Mouse (Mus musculus) stomach, embryonic 15.5 days (tissue): ENCODE measurements at regions not wholly inside any gene's neighbourhood (a gene's known extent, or its start where the extent isn't known, plus 50 kb on each side); places are given as distances from the start of the nearest gene placed in this dataset.

Experiments used
- ATAC-seq: fragments of 200-750 bp; cut with Nextera tagmentation; 2 replicates; pipeline ENCODE4 v1.8.0; 2017; ENCODE audit warnings: low read depth, moderate number of reproducible peaks, moderate TSS enrichment; ENCODE audit not compliant: insufficient read depth, low FRiP score
- H3K27ac ChIP-seq: fragments of 300-500 bp; sonication (generic); 2 replicates; pipeline ENCODE4 v1.5.1; 2015; ENCODE audit warnings: mild to moderate bottlenecking, inconsistent platforms
- H3K27me3 ChIP-seq: fragments of 300-500 bp; sonication (generic); replicated peaks from 2 replicates; pipeline ENCODE4 v1.6.1; 2015; ENCODE audit warnings: inconsistent platforms
- H3K36me3 ChIP-seq: fragments of 300-500 bp; sonication (generic); 2 replicates; pipeline ENCODE4 v1.6.1; 2015; ENCODE audit warnings: inconsistent platforms
- H3K4me1 ChIP-seq: fragments of 300-500 bp; sonication (generic); 2 replicates; pipeline ENCODE4 v1.6.1; 2015; ENCODE audit warnings: inconsistent platforms
- H3K4me2 ChIP-seq: fragments of 300-500 bp; sonication (generic); 2 replicates; pipeline ENCODE4 v1.6.1; 2015; ENCODE audit warnings: mild to moderate bottlenecking, inconsistent platforms
- H3K4me3 ChIP-seq: fragments of 300-500 bp; sonication (generic); replicated peaks from 2 replicates; pipeline ENCODE4 v1.5.1; 2015; ENCODE audit warnings: inconsistent platforms
- H3K9ac ChIP-seq: fragments of 300-500 bp; sonication (generic); 2 replicates; pipeline ENCODE4 v1.6.1; 2015; ENCODE audit warnings: inconsistent platforms
- H3K9me3 ChIP-seq: fragments of 300-500 bp; sonication (generic); 2 replicates; pipeline ENCODE4 v1.6.1; 2016; ENCODE audit warnings: inconsistent platforms
- WGBS: fragments of 180-500 bp; shearing (Covaris S2); methylation state at CpG from one replicate; pipeline ENCODE4 v1.1.7; 2015; 5-methylcytosine and 5-hydroxymethylcytosine counted together

- Histone ChIP-seq H3K27ac (no peak overlapping the region), H3K36me3 (no peaks in the 10 kb centered on the region), H3K4me2 (no peak overlapping the region), H3K9me3 (no peaks in the 10 kb centered on the region), H3K4me1 (no peaks in the 10 kb centered on the region), H3K4me3 (no peak overlapping the region), H3K9ac (no peak overlapping the region), H3K27me3 (no peaks in the 10 kb centered on the region)
- no peak for ATAC-seq
- WGBS = 83% methylated on average over 2 of the region's 2 CpGs
Observed at GRCm38 (mm10) chr1:193935969-193936368, 565.9 kb upstream of the Camk1g start.

GRCm38 (mm10) chr1:193934308-193934707 lies 564.2 kb upstream of the Camk1g start:
- peak; percentile 85 for ATAC-seq
- no peak overlapping the region for H3K9ac ChIP-seq
- WGBS = 46% methylated on average over 1 of the region's 1 CpGs

GRCm38 (mm10) chr1:193931131-193931729 lies 561.1 kb upstream of the Camk1g start:
- Histone ChIP-seq H3K9ac (no peak overlapping the region), H3K36me3 (no peaks in the 10 kb centered on the region), H3K27ac (no peak overlapping the region), H3K4me2 (no peak overlapping the region), H3K9me3 (no peaks in the 10 kb centered on the region), H3K4me1 (no peaks in the 10 kb centered on the region), H3K27me3 (no peaks in the 10 kb centered on the region), H3K4me3 (no peak overlapping the region)
- WGBS = 62% methylated on average over 5 of the region's 5 CpGs
- no peak for ATAC-seq

More at GRCm38 (mm10) chr1:193934308-193934707, 564.2 kb upstream of the Camk1g start:
- H3K4me1 ChIP-seq = no peaks in the 10 kb centered on the region
- H3K4me3 ChIP-seq = no peak overlapping the region
- no peaks in the 10 kb centered on the region for H3K9me3 ChIP-seq
- no peaks in the 10 kb centered on the region for H3K36me3 ChIP-seq
- H3K27me3 ChIP-seq = no peaks in the 10 kb centered on the region
- H3K4me2 ChIP-seq = no peak overlapping the region
- H3K27ac ChIP-seq = no peak overlapping the region

- no peak overlapping the region for H3K4me2 ChIP-seq
- no peaks in the 10 kb centered on the region for H3K27me3 ChIP-seq
- no peak overlapping the region for H3K27ac ChIP-seq
- no peaks in the 10 kb centered on the region for H3K36me3 ChIP-seq
- no peak overlapping the region for H3K4me3 ChIP-seq
- ATAC-seq = no peak
- no peak overlapping the region for H3K9ac ChIP-seq
- no peaks in the 10 kb centered on the region for H3K4me1 ChIP-seq
- 59% methylated on average over 4 of the region's 4 CpGs for WGBS
- H3K9me3 ChIP-seq = no peaks in the 10 kb centered on the region
Observed at GRCm38 (mm10) chr1:193928607-193929006, 558.5 kb upstream of the Camk1g start.

- 74% methylated on average over 4 of the region's 4 CpGs for WGBS
- H3K27me3 ChIP-seq = no peaks in the 10 kb centered on the region
- H3K9me3 ChIP-seq = no peaks in the 10 kb centered on the region
- H3K9ac ChIP-seq = no peak overlapping the region
- no peak overlapping the region for H3K4me2 ChIP-seq
- ATAC-seq = no peak
- H3K36me3 ChIP-seq = no peaks in the 10 kb centered on the region
- H3K4me3 ChIP-seq = no peak overlapping the region
- H3K4me1 ChIP-seq = no peaks in the 10 kb centered on the region
- H3K27ac ChIP-seq = no peak overlapping the region
Observed at GRCm38 (mm10) chr1:193922756-193923155, 552.7 kb upstream of the Camk1g start.

GRCm38 (mm10) chr1:193919243-193919642 lies 549.1 kb upstream of the Camk1g start:
- ATAC-seq = no peak
- no peak overlapping the region for H3K27ac ChIP-seq
- H3K36me3 ChIP-seq = no peaks in the 10 kb centered on the region
- WGBS = 46% methylated on average over 3 of the region's 3 CpGs
- no peaks in the 10 kb centered on the region for H3K4me1 ChIP-seq
- H3K4me3 ChIP-seq = no peak overlapping the region
- no peak overlapping the region for H3K4me2 ChIP-seq
- no peak overlapping the region for H3K9ac ChIP-seq
- no peaks in the 10 kb centered on the region for H3K27me3 ChIP-seq
- H3K9me3 ChIP-seq = no peaks in the 10 kb centered on the region

GRCm38 (mm10) chr1:193905711-193906110 lies 535.6 kb upstream of the Camk1g start:
- H3K27me3 ChIP-seq = no peaks in the 10 kb centered on the region

GRCm38 (mm10) chr1:193894072-193894471 lies 524.0 kb upstream of the Camk1g start:
- ATAC-seq = no peak
- Histone ChIP-seq H3K9me3 (no peaks in the 10 kb centered on the region), H3K4me1 (no peaks in the 10 kb centered on the region), H3K27me3 (no peaks in the 10 kb centered on the region), H3K9ac (no peak overlapping the region), H3K4me2 (no peak overlapping the region), H3K36me3 (no peaks in the 10 kb centered on the region), H3K4me3 (no peak overlapping the region), H3K27ac (no peak overlapping the region)

More at GRCm38 (mm10) chr1:193905711-193906110, 535.6 kb upstream of the Camk1g start:
- Histone ChIP-seq H3K36me3 (no peaks in the 10 kb centered on the region), H3K27ac (no peak overlapping the region), H3K4me1 (no peaks in the 10 kb centered on the region), H3K9me3 (no peaks in the 10 kb centered on the region), H3K4me3 (no peak overlapping the region), H3K4me2 (no peak overlapping the region), H3K9ac (no peak overlapping the region)
- no peak for ATAC-seq

GRCm38 (mm10) chr1:193876540-193876939 lies 506.4 kb upstream of the Camk1g start:
- Histone ChIP-seq H3K27me3 (no peaks in the 10 kb centered on the region), H3K36me3 (no peaks in the 10 kb centered on the region), H3K9me3 (no peaks in the 10 kb centered on the region), H3K4me1 (no peaks in the 10 kb centered on the region), H3K27ac (no peak overlapping the region), H3K4me3 (no peak overlapping the region), H3K9ac (no peak overlapping the region), H3K4me2 (no peak overlapping the region)
- ATAC-seq = no peak
- WGBS = 59% methylated on average over 2 of the region's 2 CpGs

GRCm38 (mm10) chr1:193876121-193876520 lies 506.0 kb upstream of the Camk1g start:
- no peaks in the 10 kb centered on the region for H3K4me1 ChIP-seq
- H3K36me3 ChIP-seq = no peaks in the 10 kb centered on the region
- H3K9me3 ChIP-seq = no peaks in the 10 kb centered on the region
- ATAC-seq = no peak
- H3K4me3 ChIP-seq = no peak overlapping the region
- H3K4me2 ChIP-seq = no peak overlapping the region
- no peaks in the 10 kb centered on the region for H3K27me3 ChIP-seq
- H3K9ac ChIP-seq = no peak overlapping the region
- no peak overlapping the region for H3K27ac ChIP-seq

GRCm38 (mm10) chr1:193875287-193875686 lies 505.2 kb upstream of the Camk1g start:
- no peak overlapping the region for H3K4me2 ChIP-seq
- H3K4me1 ChIP-seq = no peaks in the 10 kb centered on the region
- H3K27ac ChIP-seq = no peak overlapping the region
- no peak overlapping the region for H3K9ac ChIP-seq
- no peaks in the 10 kb centered on the region for H3K9me3 ChIP-seq
- no peaks in the 10 kb centered on the region for H3K27me3 ChIP-seq
- no peak for ATAC-seq
- no peak overlapping the region for H3K4me3 ChIP-seq
- WGBS = 76% methylated on average over 3 of the region's 3 CpGs
- H3K36me3 ChIP-seq = no peaks in the 10 kb centered on the region

GRCm38 (mm10) chr1:193870731-193871130 lies 500.6 kb upstream of the Camk1g start:
- no peaks in the 10 kb centered on the region for H3K36me3 ChIP-seq
- H3K27ac ChIP-seq = no peak overlapping the region
- H3K4me1 ChIP-seq = no peaks in the 10 kb centered on the region
- no peaks in the 10 kb centered on the region for H3K9me3 ChIP-seq
- no peak overlapping the region for H3K4me3 ChIP-seq
- no peak for ATAC-seq
- H3K4me2 ChIP-seq = no peak overlapping the region
- H3K9ac ChIP-seq = no peak overlapping the region
- no peaks in the 10 kb centered on the region for H3K27me3 ChIP-seq
- 55% methylated on average over 2 of the region's 2 CpGs for WGBS

- no peak for ATAC-seq
- Histone ChIP-seq H3K4me2 (no peak overlapping the region), H3K36me3 (no peaks in the 10 kb centered on the region), H3K4me3 (no peak overlapping the region), H3K27me3 (no peaks in the 10 kb centered on the region), H3K9me3 (no peaks in the 10 kb centered on the region), H3K9ac (no peak overlapping the region), H3K4me1 (no peaks in the 10 kb centered on the region), H3K27ac (no peak overlapping the region)
- WGBS = 81% methylated on average over 4 of the region's 4 CpGs
Observed at GRCm38 (mm10) chr1:193868639-193869320, 498.7 kb upstream of the Camk1g start.
